Mouse (Mus musculus) neural tube, embryonic 11.5 days (tissue): ENCODE measurements around the gene Fbxl3. TPM values are rescaled to one million over a fixed set of nuclear protein-coding genes. Genes with fewer than 3 reads are reported as not detected.
A peak's percentile ranks its signal among the peaks of the same experiment; 100 is the strongest.

Experiments
- ATAC-seq: fragments of 200-750 bp; cut with Nextera tagmentation; 2 replicates; pipeline ENCODE4 v1.8.0; 2017; ENCODE audit warnings: moderate number of reproducible peaks, mild to moderate bottlenecking, moderate TSS enrichment, moderate library complexity; ENCODE audit not compliant: insufficient read depth, low FRiP score, low TSS enrichment
- DNase-seq: peaks from one replicate; pipeline ENCODE4 v3.0.0-alpha.2; 2015; ENCODE audit warnings: low spot score
- H3K27ac ChIP-seq: fragments of 300-500 bp; sonication (generic); 2 replicates; pipeline ENCODE4 v1.5.1; 2014; ENCODE audit warnings: low read depth, mild to moderate bottlenecking, low read length
- H3K27me3 ChIP-seq: fragments of 300-500 bp; sonication (generic); 2 replicates; pipeline ENCODE4 v1.6.1; 2014; ENCODE audit warnings: mild to moderate bottlenecking, low read length, mixed read lengths; ENCODE audit not compliant: control insufficient read depth, insufficient read depth
- H3K36me3 ChIP-seq: fragments of 300-500 bp; sonication (generic); 2 replicates; pipeline ENCODE4 v1.6.1; 2014; ENCODE audit warnings: mild to moderate bottlenecking, low read length, moderate library complexity, mixed read lengths; ENCODE audit not compliant: control insufficient read depth, insufficient read depth
- H3K4me1 ChIP-seq: fragments of 300-500 bp; sonication (generic); 2 replicates; pipeline ENCODE4 v1.6.1; 2014; ENCODE audit warnings: low read length, mixed read lengths; ENCODE audit not compliant: control insufficient read depth, insufficient read depth
- H3K4me2 ChIP-seq: fragments of 300-500 bp; sonication (generic); 2 replicates; pipeline ENCODE4 v1.6.1; 2014; ENCODE audit warnings: low read depth, mild to moderate bottlenecking, moderate library complexity
- H3K4me3 ChIP-seq: fragments of 300-500 bp; sonication (generic); 2 replicates; pipeline ENCODE4 v1.5.1; 2014; ENCODE audit warnings: low read depth, low read length
- H3K9ac ChIP-seq: fragments of 300-500 bp; sonication (generic); 2 replicates; pipeline ENCODE4 v1.6.1; 2014; ENCODE audit warnings: mild to moderate bottlenecking, low read length
- H3K9me3 ChIP-seq: fragments of 300-500 bp; sonication (generic); 2 replicates; pipeline ENCODE4 v1.6.1; 2016; ENCODE audit warnings: low read length; ENCODE audit not compliant: control insufficient read depth
- WGBS: fragments of 180-500 bp; shearing (Covaris S2); extraction: QIAGEN DNeasy Blood & Tissue Kit; methylation state at CpG from one replicate; pipeline ENCODE4 v1.1.7; 2014; 5-methylcytosine and 5-hydroxymethylcytosine counted together
- polyA plus RNA-seq: library from polyadenylated mRNA; unstranded; fragments of >200 nt; fragmentation: Nextera tagmentation; extraction: Ambion mirVana; gene quantifications from 2 replicates; pipeline ENCODE4 v1.2.1, GENCODE M21; 2014

The Fbxl3 gene
- polyA plus RNA-seq, 1 experiment from 2014 or later = 24.4 TPM

- Histone ChIP-seq H3K4me3 (no peak overlapping the region), H3K27ac (no peak overlapping the region), H3K4me2 (no peak overlapping the region), H3K4me1 (peaks cover 4% of the 10 kb centered on the region; the same call in 1 of the 2 replicates), H3K9ac (no peak overlapping the region), H3K36me3 (no peaks in the 10 kb centered on the region; the same call in 1 of the 2 replicates), H3K9me3 (no peaks in the 10 kb centered on the region), H3K27me3 (no peaks in the 10 kb centered on the region)
- DNase-seq (no peak), ATAC-seq (no peak)
- 88% methylated on average over 7 of the region's 7 CpGs for WGBS
Measured at GRCm38 (mm10) chr14:103075166-103075565, 24.2 kb downstream of the Fbxl3 start.

GRCm38 (mm10) chr14:103073825-103074224 lies 25.5 kb downstream of the Fbxl3 start:
- Histone ChIP-seq H3K4me2 (no peak overlapping the region), H3K9ac (no peak overlapping the region), H3K36me3 (no peaks in the 10 kb centered on the region; the same call in 1 of the 2 replicates), H3K27ac (no peak overlapping the region), H3K9me3 (no peaks in the 10 kb centered on the region), H3K27me3 (no peaks in the 10 kb centered on the region), H3K4me3 (no peak overlapping the region), H3K4me1 (peaks cover 7% of the 10 kb centered on the region)
- DNase-seq (no peak), ATAC-seq (no peak)
- WGBS = 91% methylated on average over 8 of the region's 8 CpGs

- 88% methylated on average over 4 of the region's 4 CpGs for WGBS
- Histone ChIP-seq H3K36me3 (no peaks in the 10 kb centered on the region; the same call in 1 of the 2 replicates), H3K27ac (no peak overlapping the region), H3K9me3 (no peaks in the 10 kb centered on the region), H3K4me2 (no peak overlapping the region), H3K4me3 (no peak overlapping the region), H3K9ac (no peak overlapping the region), H3K4me1 (peaks cover 7% of the 10 kb centered on the region), H3K27me3 (no peaks in the 10 kb centered on the region)
- DNase-seq (no peak), ATAC-seq (no peak)
Measured at GRCm38 (mm10) chr14:103072731-103073130, 26.6 kb downstream of the Fbxl3 start.

- 90% methylated on average over 12 of the region's 12 CpGs for WGBS
Measured at GRCm38 (mm10) chr14:103071471-103071870, 27.9 kb downstream of the Fbxl3 start.

DNA sequence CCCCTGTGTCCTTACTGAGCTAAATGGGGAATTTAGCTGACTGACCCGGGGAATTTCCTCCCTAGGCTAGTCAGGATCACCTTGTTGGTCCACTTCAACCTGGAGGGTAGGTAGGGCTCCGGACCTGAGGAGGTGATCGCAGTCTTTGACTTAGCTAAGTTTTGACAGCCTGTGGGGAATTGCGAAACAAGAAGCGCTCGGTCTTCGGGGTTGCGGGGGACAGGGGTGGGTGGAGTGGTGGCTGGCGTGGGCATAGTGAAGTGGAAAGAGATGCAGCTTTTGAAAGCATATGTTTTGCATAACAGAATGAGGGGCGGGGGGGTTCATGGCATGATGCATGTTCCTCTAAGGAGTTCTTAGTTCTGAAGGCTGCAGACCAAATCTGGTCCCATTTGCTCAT lies 28.6 kb downstream of the Fbxl3 start:
- peak overlapping the region; percentile 89 for H3K4me2 ChIP-seq
- peak overlapping the region; percentile 66 for H3K4me3 ChIP-seq
- no peak overlapping the region for H3K27ac ChIP-seq
- ATAC-seq (no peak), DNase-seq (peak; percentile 13)
- peaks cover 7% of the 10 kb centered on the region for H3K4me1 ChIP-seq
- H3K36me3 ChIP-seq = no peaks in the 10 kb centered on the region
- H3K27me3 ChIP-seq = no peaks in the 10 kb centered on the region
- H3K9me3 ChIP-seq = no peaks in the 10 kb centered on the region
- H3K9ac ChIP-seq = peak overlapping the region; percentile 76
- WGBS = 4% methylated on average over 10 of the region's 10 CpGs

More at GRCm38 (mm10) chr14:103071471-103071870, 27.9 kb downstream of the Fbxl3 start:
- DNase-seq = no peak
- ATAC-seq = no peak
- Histone ChIP-seq H3K27ac (no peak overlapping the region), H3K4me1 (peaks cover 7% of the 10 kb centered on the region), H3K9ac (no peak overlapping the region), H3K27me3 (no peaks in the 10 kb centered on the region), H3K9me3 (no peaks in the 10 kb centered on the region), H3K4me3 (no peak overlapping the region), H3K36me3 (no peaks in the 10 kb centered on the region), H3K4me2 (no peak overlapping the region)

DNA sequence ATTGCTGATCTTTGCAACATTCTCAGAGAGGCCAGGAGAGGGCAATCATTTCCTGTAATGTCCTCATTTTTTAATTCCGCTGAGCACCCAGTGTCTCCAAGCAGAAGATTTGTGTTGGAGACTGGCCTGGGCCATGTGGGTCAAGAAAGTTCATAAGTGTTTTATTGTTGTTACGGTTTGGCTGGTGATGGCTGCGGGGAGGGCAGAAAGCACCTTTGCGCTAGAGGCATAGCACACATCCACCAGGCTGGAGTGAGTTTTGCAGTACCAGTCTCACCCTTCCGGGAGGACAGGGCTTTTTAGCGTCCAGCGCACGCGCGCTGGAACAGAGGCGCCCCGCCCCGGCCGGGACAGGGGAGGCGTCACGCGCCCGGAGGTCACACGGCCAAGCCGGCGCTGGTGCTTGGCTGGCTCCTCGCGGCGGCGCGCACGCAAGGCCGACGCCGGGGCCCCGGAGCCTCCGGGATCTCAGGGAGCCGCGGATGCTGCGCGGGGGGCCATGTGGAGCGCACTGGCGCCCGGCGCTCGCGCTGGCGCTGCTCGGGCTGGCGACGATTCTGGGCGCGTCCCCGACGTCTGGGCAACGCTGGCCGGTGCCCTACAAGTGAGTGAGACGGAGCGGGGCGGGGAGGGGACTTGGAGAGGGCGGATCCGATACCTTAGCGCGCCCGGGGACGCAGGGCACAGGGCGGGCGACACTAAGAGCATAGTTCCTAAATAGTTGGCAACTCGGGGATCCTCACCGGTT lies 29.3 kb downstream of the Fbxl3 start, which contains the start of gene Cln5:
Gene Cln5 (plus strand): TSS at position 353 of the 748 bp plus-strand sequence.
- no peaks in the 10 kb centered on the region for H3K9me3 ChIP-seq
- H3K36me3 ChIP-seq = no peaks in the 10 kb centered on the region
- ATAC-seq (peak; percentile 98), DNase-seq (peak; percentile 97)
- WGBS = under 1% methylated on average over 65 of the region's 65 CpGs
- peak within 1 kb of the TSS; percentile 66 for H3K4me3 ChIP-seq
- H3K4me2 ChIP-seq = peak within 1 kb of the TSS; percentile 89
- H3K9ac ChIP-seq = peak within 1 kb of the TSS; percentile 76
- H3K27ac ChIP-seq = peak within 1 kb of the TSS; percentile 67
- H3K4me1 ChIP-seq = peaks cover 7% of the 10 kb centered on the region
- no peaks in the 10 kb centered on the region for H3K27me3 ChIP-seq

DNA sequence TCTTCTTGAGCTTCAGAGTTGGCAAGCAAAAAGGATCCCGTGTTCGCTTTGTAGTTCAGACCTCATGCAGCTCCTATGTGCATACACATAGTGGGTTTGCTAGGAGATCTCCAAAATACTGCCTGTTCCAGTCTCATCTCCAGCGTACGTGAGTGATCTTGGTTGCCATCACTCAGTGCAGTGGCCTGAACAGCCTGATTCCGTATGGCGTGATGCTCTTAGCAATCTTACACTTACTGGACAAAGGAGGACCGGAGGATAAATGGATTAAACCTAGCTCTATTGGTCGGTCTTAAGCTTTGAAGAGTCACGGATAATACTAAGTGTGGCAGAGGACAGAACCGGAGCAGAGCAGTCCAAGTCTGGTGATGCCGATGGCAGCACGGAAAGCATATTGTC lies 29.9 kb downstream of the Fbxl3 start:
- H3K4me1 ChIP-seq = peaks cover 7% of the 10 kb centered on the region
- H3K27ac ChIP-seq = peak overlapping the region; percentile 67
- H3K4me3 ChIP-seq = peak overlapping the region; percentile 66
- no peaks in the 10 kb centered on the region for H3K27me3 ChIP-seq
- DNase-seq (no peak), ATAC-seq (no peak)
- H3K4me2 ChIP-seq = peak overlapping the region; percentile 89
- peak overlapping the region; percentile 76 for H3K9ac ChIP-seq
- no peaks in the 10 kb centered on the region for H3K36me3 ChIP-seq
- WGBS = 16% methylated on average over 12 of the region's 12 CpGs
- no peaks in the 10 kb centered on the region for H3K9me3 ChIP-seq

DNA sequence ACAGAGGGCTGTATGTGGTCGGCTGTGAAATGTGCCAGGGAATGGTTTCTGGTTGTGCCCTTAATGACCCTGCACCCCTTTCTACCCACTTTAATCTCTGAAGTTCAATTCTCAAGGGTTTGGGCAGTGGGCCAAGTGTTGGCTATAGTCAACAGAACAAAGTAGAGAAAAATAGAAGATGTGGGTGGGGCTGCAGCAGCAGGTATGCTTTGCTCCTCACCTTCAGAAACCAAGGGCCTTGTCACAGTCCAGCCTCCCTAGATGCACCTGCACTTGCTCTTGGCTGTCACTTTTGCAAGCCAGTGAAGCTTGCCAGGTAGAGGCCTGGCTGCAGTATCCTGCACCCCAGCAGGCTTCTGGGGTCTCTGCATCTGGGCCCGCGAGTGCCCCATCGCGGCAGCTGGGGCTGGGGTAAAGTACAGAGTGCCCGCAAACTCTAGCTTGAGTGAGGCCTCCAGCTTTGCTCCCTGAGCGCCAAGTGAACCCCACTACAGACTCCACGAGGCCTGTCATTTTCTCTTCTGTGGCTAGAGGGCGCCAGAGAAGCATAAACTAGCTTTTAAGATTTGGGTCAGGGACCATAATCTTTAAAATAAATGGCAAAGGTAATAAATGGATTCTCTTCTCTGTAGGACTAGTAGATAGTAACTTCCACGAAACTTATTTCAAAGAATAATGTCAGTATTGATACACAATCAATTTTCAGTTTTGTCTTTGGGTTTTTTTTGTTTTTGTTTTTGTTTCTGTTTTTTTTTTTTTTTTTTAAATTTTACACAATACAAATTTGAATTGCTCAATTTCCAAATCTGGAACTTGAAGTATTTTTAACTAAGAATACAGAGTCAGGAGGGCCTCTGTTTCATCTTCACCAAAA lies 33.8 kb downstream of the Fbxl3 start:
- WGBS = 15% methylated on average over 10 of the region's 10 CpGs
- ATAC-seq = no peak

More for the DNA sequence above, 33.8 kb downstream of the Fbxl3 start:
- Histone ChIP-seq H3K4me3 (no peak overlapping the region), H3K4me2 (no peak overlapping the region), H3K9me3 (no peaks in the 10 kb centered on the region), H3K4me1 (peaks cover 3% of the 10 kb centered on the region), H3K27me3 (no peaks in the 10 kb centered on the region), H3K27ac (no peak overlapping the region), H3K36me3 (no peaks in the 10 kb centered on the region), H3K9ac (no peak overlapping the region)
- peak; percentile 69 for DNase-seq
